Mouse (Mus musculus) forebrain, embryonic 16.5 days (tissue): ENCODE measurements around the gene Plgrkt. TPM values are rescaled to one million over a fixed set of nuclear protein-coding genes. Genes with fewer than 3 reads are reported as not detected.

Experiments
- ATAC-seq: fragments of 200-750 bp; cut with Nextera tagmentation; 2 replicates; pipeline ENCODE4 v1.8.0; 2017; ENCODE audit warnings: mild to moderate bottlenecking, moderate library complexity
- H3K27ac ChIP-seq: fragments of 300-500 bp; sonication (generic); 2 replicates; pipeline ENCODE4 v1.5.1; 2014; ENCODE audit warnings: low read length, control low read depth
- H3K27me3 ChIP-seq: fragments of 300-500 bp; sonication (generic); replicated peaks from 2 replicates; pipeline ENCODE4 v1.6.1; 2014; ENCODE audit warnings: low read length; ENCODE audit not compliant: control insufficient read depth, insufficient read depth
- H3K36me3 ChIP-seq: fragments of 300-500 bp; sonication (generic); 2 replicates; pipeline ENCODE4 v1.6.1; 2014; ENCODE audit not compliant: control insufficient read depth, insufficient read depth
- H3K4me1 ChIP-seq: fragments of 300-500 bp; sonication (generic); replicated peaks from 2 replicates; pipeline ENCODE4 v1.6.1; 2014; ENCODE audit warnings: low read length; ENCODE audit not compliant: control insufficient read depth, insufficient read depth
- H3K4me2 ChIP-seq: fragments of 300-500 bp; sonication (generic); 2 replicates; pipeline ENCODE4 v1.6.1; 2014; ENCODE audit warnings: mild to moderate bottlenecking, low read length, control low read depth
- H3K4me3 ChIP-seq: fragments of 300-500 bp; sonication (generic); replicated peaks from 2 replicates; pipeline ENCODE4 v1.5.1; 2014; ENCODE audit warnings: mild to moderate bottlenecking, low read length, control low read depth
- H3K9ac ChIP-seq: fragments of 300-500 bp; sonication (generic); replicated peaks from 2 replicates; pipeline ENCODE4 v1.6.1; 2014; ENCODE audit warnings: low read depth, low read length, control low read depth
- H3K9me3 ChIP-seq: fragments of 300-500 bp; sonication (generic); 2 replicates; pipeline ENCODE4 v1.6.1; 2016; ENCODE audit warnings: low read length; ENCODE audit not compliant: control insufficient read depth
- WGBS: fragments of 180-500 bp; shearing (Covaris S2); extraction: QIAGEN DNeasy Blood & Tissue Kit; methylation state at CpG from one replicate; pipeline ENCODE4 v1.1.7; 2014; 5-methylcytosine and 5-hydroxymethylcytosine counted together
- polyA plus RNA-seq: library from polyadenylated mRNA; unstranded; fragments of >200 nt; fragmentation: Nextera tagmentation; extraction: Ambion mirVana; gene quantifications from 2 replicates; pipeline ENCODE4 v1.2.1, GENCODE M21; 2015

The Plgrkt gene
- polyA plus RNA-seq, 1 experiment from 2014 or later, result 101 TPM

GRCm38 (mm10) chr19:29323416-29324049 is 43.7 kb downstream of the Plgrkt start:
- 78% methylated on average over 8 of the region's 8 CpGs for WGBS
- Histone ChIP-seq H3K9me3 (no peaks in the 10 kb centered on the region), H3K27ac (no peak overlapping the region), H3K4me1 (no peaks in the 10 kb centered on the region), H3K4me2 (no peak overlapping the region), H3K36me3 (no peaks in the 10 kb centered on the region), H3K9ac (no peak overlapping the region), H3K4me3 (no peak overlapping the region), H3K27me3 (no peaks in the 10 kb centered on the region)
- no peak for ATAC-seq

- no peak overlapping the region for H3K4me2 ChIP-seq
- 40% methylated on average over 7 of the region's 7 CpGs for WGBS
- H3K36me3 ChIP-seq, result peaks cover 23% of the 10 kb centered on the region
- H3K9me3 ChIP-seq, result peaks cover 8% of the 10 kb centered on the region
- no peak overlapping the region for H3K27ac ChIP-seq
- no peak for ATAC-seq
- H3K27me3 ChIP-seq, result no peaks in the 10 kb centered on the region
- no peak overlapping the region for H3K9ac ChIP-seq
- H3K4me3 ChIP-seq, result no peak overlapping the region
- no peaks in the 10 kb centered on the region for H3K4me1 ChIP-seq
These were observed 54.5 kb downstream of the Plgrkt start for GRCm38 (mm10) chr19:29312661-29313060.

- no peak overlapping the region for H3K9ac ChIP-seq
- no peaks in the 10 kb centered on the region for H3K4me1 ChIP-seq
- H3K27ac ChIP-seq, result 0 out of 2 replicates have a peak overlapping the region, but pooled peaks have one; percentile 4
- H3K4me3 ChIP-seq, result no peak overlapping the region
- no peaks in the 10 kb centered on the region for H3K27me3 ChIP-seq
- WGBS, result 83% methylated on average over 8 of the region's 8 CpGs
- peaks cover 23% of the 10 kb centered on the region for H3K36me3 ChIP-seq
- no peak overlapping the region for H3K4me2 ChIP-seq
- ATAC-seq, result no peak
- peaks cover 6% of the 10 kb centered on the region for H3K9me3 ChIP-seq
These were observed 55.4 kb downstream of the Plgrkt start for GRCm38 (mm10) chr19:29311791-29312190.

- H3K9ac ChIP-seq, result no peak overlapping the region
- H3K4me1 ChIP-seq, result no peaks in the 10 kb centered on the region
- peaks cover 11% of the 10 kb centered on the region for H3K36me3 ChIP-seq
- no peak for ATAC-seq
- no peak overlapping the region for H3K27ac ChIP-seq
- no peaks in the 10 kb centered on the region for H3K27me3 ChIP-seq
- no peak overlapping the region for H3K4me2 ChIP-seq
- H3K9me3 ChIP-seq, result no peaks in the 10 kb centered on the region
- H3K4me3 ChIP-seq, result no peak overlapping the region
These were observed 58.4 kb downstream of the Plgrkt start for GRCm38 (mm10) chr19:29308832-29309231.

GRCm38 (mm10) chr19:29302119-29302518 is 65.1 kb downstream of the Plgrkt start:
- 95% methylated on average over 2 of the region's 2 CpGs for WGBS
- no peaks in the 10 kb centered on the region for H3K9me3 ChIP-seq
- no peak for ATAC-seq
- H3K27ac ChIP-seq, result no peak overlapping the region
- H3K4me3 ChIP-seq, result no peak overlapping the region
- no peak overlapping the region for H3K9ac ChIP-seq
- no peaks in the 10 kb centered on the region for H3K27me3 ChIP-seq
- peaks cover 3% of the 10 kb centered on the region; the same call in 1 of the 2 replicates for H3K4me1 ChIP-seq
- H3K4me2 ChIP-seq, result no peak overlapping the region
- peaks cover 21% of the 10 kb centered on the region for H3K36me3 ChIP-seq

GRCm38 (mm10) chr19:29300919-29301318 is 66.3 kb downstream of the Plgrkt start:
- H3K27me3 ChIP-seq, result no peaks in the 10 kb centered on the region
- peaks cover 23% of the 10 kb centered on the region for H3K36me3 ChIP-seq
- WGBS, result 77% methylated on average over 13 of the region's 13 CpGs
- no peaks in the 10 kb centered on the region for H3K9me3 ChIP-seq
- H3K9ac ChIP-seq, result no peak overlapping the region
- no peak for ATAC-seq
- peaks cover 3% of the 10 kb centered on the region; the same call in 1 of the 2 replicates for H3K4me1 ChIP-seq
- H3K27ac ChIP-seq, result no peak overlapping the region
- H3K4me3 ChIP-seq, result no peak overlapping the region
- no peak overlapping the region for H3K4me2 ChIP-seq

Other genes with a start within 250 kb of the Plgrkt start
- gene Jak2, start 115.6 kb downstream of the Plgrkt start, polyA plus RNA-seq, result 18.2 and 19.9 TPM in 2 replicates
- gene Insl6, start 42.0 kb downstream of the Plgrkt start, polyA plus RNA-seq, result 1.2 and 1.4 TPM in 2 replicates
- 2.8 and 3.9 TPM in 2 replicates for gene Rln1, start 32.7 kb downstream of the Plgrkt start, polyA plus RNA-seq
- 1.1 and 1.3 TPM in 2 replicates for gene Cd274, start 65 bp upstream of the Plgrkt start, polyA plus RNA-seq
- not detected in 2 replicates for gene Pdcd1lg2, start 43.5 kb upstream of the Plgrkt start, polyA plus RNA-seq
- gene Ric1, start 154.9 kb upstream of the Plgrkt start, polyA plus RNA-seq, result 13.4 and 14.0 TPM in 2 replicates